Mouse (Mus musculus): ENCODE measurements around the gene Grin3a.
"Not testable (repeated sequence)": the region's sequence is repeated elsewhere in the genome, so short reads cannot be mapped to it uniquely, and the experiment has no call there.

The Grin3a gene

DNA sequence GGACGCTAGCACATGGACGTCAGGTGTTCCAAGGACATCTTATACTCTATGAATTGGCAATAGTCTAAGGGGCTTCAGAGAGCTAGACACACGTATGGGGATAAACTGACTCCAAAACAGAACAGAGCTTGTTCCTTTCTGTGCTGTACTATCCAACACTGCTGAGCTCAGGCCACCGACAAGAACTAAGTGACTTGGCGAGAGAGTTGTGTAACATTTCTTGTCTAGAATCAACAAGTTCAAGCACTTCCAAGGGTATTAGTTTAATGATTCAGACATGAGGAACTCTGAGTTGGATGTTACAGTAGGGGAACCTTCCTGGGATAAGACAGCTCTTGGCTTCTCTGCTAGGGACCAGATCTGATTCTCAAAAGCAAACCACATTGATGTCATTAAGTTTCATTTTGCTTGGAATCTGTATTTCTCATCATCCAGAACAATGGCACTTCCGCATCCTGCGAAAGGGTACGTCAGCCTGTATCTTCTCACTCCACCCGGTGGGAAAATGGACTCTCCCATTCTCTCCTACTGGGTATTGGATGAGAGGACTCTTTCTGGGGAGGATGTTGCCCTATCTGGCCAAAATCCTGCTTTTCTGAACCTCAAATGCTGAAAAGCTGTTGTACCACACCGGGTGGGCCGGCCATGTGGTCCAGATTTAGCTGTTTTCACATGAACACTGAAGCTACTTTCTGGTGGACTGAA, 165.2 kb downstream of the Grin3a start:
- no peak for DNase-seq (ENCODE audit: low spot score)

DNA sequence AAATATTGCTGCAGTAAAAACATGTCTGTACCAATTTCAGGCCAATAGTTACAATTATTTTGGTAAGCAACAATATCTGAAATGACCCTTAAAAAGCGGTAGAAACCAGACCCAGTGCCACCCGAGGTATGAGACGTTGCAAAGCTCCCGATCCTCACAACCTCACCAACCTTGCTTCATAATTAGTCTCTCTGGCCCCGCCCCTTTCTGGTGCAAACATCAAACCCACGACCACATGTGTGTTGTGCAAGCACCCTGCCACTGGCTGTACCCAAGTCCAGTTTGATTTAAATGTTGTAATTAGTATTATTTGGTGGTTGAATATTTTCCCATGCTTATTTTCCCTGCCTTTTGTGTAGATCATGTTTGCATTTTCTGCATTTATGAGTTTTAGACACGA, 168.8 kb downstream of the Grin3a start:
- no peak for DNase-seq (ENCODE audit: low spot score)

DNA sequence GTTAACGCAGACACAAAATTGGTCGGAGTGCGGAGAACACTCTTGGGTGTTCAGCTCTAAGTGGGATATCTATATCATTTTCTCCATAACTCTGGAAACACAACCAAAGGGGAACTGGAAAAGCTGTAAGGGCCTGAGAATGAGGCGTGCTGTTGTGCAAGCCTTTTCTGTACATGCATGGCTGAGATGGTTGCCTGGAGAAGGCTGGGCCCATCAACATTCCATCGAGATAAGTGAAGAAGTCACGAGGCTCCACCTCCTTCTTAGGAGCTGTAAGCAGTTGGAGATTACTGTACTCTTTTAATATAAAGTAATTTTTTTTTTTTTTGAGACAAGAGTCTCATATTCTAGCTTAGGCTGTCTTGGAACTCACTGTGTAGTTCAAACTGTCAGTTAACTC, 169.5 kb downstream of the Grin3a start:
- no peak for DNase-seq (ENCODE audit: low spot score)

DNA sequence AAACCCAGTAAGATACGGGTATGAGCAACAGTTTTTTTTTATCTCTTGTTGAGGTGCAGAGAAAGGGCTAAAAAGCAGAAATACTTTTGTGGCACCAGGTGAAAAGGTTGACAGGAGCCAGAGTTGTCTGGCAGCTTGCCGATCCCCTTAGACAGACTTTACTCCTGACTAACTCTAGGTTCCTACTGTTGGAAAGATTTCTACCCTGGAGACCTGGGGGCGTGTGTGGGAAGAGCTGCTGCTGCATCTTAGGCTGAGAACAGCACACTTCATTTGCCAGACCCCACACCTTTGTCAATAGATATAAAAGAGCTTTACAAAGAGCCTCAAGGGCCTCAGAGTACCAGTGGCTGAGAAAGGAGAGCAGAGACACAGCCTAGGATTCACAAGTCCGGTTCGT, 180.7 kb downstream of the Grin3a start:
- DNase-seq (ENCODE audit: low spot score) = no peak

DNA sequence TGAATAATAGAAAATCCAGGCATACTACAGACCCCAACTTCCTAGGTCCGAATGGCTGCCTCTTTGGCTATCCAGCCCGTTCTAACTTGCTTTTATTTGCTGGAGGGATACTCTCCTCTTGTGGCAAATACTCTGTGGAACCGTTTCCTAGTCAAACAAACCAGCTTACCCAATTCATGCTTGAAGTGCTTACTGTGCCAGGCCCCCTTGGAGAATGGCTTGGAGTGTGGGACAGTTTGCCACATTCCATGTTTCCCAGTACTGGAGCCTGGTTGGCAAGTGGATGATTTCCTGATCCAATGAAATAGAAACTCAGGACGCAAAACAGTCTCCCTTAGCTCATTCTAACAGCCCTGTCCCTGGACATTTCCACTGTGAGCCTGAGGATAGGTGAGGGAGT, 183.3 kb downstream of the Grin3a start:
- DNase-seq (ENCODE audit: low spot score) = no peak

DNA sequence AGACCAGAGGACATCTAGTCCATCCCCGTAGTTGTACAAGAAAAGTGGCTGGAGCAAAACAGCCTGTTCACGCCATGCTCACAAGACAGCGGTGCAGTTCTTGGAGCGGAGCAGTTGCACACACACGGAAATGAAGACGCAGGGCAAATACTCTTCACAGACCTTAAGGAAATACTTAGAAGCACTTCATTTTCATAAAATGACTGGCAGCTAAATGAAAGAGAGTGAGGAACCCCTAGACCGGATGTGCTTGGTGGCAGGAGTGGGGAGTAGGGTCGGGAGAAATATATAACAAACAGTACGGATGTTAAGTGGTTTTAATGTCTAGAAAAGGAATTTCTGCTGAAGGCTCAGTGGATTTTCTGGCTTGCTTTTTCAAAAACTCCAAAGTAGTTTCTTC, 183.9 kb downstream of the Grin3a start:
- no peak for DNase-seq (ENCODE audit: low spot score)

DNA sequence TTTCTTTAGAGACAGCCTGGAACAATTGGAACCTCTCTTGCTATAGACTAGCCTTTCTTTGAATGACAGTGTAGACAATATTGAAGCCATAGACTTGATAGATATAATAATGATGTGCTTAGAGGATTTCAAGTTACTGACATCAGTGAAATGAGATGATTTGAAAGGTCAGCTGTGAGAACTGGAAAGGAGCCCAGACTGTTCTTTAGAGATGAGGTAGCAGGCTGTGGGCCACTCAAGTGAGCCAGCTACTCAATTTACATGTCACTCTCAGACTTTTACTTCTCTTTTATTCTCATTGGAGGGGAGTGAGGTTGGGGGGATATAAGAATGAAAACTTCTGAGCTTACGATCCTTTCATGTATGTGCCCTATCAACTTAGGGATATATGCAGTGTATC, 186.1 kb downstream of the Grin3a start:
- DNase-seq (ENCODE audit: low spot score) = no peak

DNA sequence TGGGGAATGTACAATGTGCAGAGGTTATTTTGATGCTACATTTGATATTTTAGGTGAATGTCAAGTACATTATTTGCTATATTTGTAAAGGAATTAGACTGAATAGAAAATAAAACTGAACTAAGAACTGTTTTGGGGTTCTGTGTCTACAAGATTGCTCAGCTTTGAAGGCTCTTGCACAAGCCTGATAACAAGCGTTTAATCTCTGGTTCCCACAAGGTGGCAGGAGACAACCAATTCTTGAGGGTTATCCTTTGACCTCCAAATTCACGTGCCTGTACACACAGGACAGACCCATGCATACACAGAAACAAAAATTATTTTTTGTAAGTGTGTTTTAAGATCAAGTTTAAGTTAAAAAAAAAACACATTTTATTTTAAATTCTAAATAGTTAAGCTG, 205.6 kb downstream of the Grin3a start:
- DNase-seq (ENCODE audit: low spot score) = no peak

DNA sequence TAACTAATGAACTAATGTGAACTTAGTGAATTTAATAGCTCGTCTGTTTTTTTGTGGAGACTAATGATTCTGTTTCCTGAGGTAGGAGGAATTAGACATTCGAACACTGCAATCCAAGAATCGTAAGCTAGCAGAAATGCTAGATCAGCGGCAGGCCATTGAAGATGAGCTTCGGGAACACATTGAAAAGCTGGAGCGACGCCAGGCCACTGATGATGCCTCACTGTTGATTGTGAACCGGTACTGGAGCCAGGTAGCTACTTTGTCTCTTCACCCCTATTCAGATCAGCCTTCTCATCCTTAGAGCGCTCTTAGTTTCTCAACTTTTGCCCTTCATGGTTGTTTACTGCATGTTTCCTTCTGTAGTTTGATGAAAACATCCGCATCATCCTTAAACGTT, 207.7 kb downstream of the Grin3a start:
- DNase-seq (ENCODE audit: low spot score) = no peak

DNA sequence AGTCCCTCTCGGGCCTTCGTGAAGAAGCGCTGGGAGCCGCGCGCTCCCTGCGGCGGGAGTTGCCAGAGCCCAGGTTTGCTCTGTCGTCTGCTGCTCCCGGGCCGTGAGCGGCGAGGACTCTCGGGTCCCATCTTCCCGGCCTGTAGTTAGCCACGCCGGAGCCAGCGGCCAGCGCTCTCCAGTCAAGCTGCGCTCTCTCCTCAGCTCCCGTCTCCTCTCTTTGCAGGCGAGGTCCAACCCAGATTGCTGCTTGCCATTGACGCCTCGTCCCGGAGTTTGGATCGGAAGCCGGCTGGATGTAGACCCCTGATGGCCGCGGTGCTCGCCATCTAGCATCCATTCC, 213.4 kb downstream of the Grin3a start:
- no peak for DNase-seq (ENCODE audit: low spot score)

DNA sequence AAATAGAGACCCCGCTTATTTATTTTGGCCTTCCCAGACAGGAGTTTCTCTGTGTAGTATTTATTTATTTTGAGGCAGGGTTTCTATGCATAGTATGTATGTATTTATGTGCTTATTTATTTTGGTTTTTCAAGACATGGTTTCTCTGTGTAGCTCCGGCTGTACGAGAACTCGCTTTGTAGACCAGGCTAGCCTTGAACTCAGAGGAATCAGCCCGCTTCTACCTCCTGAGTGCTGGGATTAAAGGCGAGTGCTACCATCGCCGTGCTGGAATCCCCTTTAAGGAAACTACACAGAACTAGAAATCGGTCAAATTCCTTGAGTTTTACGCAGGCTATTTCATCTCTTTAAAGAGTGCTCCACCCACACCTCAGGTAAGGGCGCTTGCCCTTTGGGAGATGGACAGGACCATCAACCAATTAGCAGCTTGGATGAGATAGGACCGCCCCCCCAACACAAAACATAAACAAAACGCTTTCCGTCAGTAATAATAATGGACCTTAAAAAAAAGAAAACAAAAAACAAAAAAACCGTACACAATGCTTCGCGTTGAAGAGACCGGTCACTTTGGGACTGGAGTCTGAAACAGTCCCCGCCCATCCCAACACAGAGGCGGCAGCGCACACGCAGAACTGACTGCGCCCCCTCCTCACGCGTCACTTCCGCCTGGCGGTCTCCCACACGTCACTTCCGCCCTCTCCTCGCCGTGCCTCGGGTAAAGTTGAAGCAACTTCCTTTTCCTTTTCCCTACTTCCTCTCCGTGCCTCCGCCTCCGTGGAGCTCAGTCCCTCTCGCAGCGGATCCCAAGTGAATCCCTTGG, 214.0 kb downstream of the Grin3a start, which contains the start of gene Rnf20:
TSS of gene Rnf20 (plus strand) at position 688 of the 820 bp plus-strand sequence.
- peak; percentile 95 for DNase-seq (ENCODE audit: low spot score)

DNA sequence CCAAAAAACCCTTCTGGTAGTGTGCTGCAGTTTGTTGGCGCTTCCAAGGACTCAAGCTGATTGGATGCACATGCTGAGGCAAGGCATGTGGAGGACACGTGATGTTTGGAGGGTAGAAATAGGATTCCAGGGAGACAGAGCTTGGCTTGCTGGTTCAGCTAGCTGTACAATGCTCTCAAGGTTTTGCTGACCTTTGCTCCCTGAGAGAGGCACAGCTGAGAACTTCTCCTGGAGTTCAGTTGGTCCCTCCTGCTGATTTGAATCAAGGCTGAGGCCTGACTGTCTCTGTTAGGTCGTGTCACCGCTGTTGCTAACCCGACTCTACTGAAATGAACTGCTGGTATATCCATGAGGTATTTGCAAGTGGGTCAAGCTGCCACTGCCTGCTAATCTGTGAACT, 216.6 kb downstream of the Grin3a start:
- no peak for DNase-seq (ENCODE audit: low spot score)

DNA sequence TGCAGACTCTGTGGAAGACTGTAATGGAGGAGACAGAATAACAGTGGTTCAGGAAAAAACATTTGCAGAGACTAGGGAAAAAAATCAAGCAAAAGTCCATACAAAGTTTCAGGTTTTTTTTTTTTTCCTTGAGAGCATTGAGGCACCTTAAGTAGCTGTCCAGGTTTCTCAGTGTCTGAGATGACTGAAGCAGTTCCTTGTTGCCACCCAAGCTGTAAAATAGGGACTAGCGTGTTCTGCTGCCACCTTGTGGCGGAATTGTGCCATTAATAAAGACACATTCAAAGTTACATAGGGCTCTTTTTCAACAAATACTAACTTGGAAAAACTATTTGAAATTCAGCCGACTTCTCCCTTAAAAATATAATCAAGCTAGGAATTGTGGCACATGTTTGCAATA, 218.6 kb downstream of the Grin3a start:
- peak; percentile 69 for DNase-seq (ENCODE audit: low spot score)

DNA sequence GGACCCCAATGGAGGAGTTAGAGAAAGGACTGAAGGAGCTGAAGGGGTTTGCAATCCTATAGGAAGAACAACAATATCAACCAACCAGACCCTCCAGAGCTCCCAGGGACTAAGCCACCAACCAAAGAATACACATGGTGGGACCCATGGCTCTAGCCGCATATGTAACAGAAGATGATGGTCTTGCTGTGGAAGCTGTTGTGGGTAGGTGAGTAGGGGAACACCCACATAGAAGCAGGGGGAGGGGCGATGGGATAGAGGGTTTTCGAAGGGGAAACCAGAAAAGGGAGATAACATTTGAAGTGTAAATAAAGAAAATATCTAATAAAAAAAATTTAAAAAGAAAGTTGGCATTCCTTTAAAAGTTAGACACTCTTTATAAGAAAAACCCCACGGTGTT, 220.6 kb downstream of the Grin3a start:
- DNase-seq (ENCODE audit: low spot score) = not testable (repeated sequence)

DNA sequence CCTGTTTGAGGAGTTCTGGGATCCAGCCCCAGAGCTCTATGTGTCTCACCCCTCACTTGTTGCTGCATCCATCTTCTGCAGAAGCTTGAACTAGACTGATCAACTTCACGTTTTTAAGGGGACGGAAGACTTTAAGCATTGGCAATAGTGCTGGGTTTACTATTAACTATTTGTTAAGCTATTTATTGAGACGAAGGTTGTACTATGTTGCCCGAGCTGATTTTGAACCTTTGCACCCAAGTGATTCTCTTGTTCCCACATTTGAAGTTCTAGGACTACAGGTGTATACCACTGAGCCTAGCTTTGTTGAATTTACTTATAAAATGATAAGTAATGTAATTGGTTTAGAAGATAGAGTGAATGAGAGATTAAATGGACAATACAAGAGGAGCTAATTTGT, 221.6 kb downstream of the Grin3a start:
- DNase-seq (ENCODE audit: low spot score) = no peak

DNA sequence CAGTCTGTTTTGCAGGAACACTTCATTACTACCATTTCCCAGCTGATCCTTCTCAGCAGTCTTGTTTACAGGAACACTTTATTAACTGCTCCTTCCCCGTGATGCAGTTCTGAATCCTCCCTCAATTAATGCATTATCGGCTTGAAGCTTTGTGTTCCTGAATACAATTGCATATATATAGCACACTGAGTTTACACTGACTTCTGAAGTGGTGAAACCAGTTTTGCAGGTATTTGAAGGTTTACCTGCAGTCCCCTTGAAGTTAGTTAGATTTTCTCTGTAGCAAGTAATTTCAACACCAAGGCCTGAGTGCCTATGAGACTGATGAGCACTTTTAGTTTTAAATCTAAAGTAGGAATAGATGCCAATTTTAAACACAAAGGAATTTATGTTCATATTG, 223.3 kb downstream of the Grin3a start:
- DNase-seq (ENCODE audit: low spot score) = no peak

DNA sequence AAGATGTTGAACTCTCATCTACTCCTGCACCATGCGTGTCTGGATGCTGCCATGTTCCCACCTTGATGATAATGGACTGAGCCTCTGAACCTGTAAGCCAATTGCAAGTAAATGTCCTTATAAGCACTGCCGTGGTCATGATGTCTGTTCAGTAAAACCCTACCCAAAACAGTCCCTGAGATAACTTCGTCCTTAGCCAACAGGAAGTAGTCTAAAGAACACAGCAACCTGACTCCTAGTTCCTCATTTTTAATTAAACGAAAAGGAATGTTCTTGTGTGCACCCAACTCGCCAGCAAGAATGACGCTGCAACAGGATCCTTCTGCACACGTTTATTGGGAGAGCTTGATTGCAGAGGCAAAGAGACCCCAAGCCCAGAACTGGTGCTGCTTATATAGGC, 225.7 kb downstream of the Grin3a start:
- not testable (repeated sequence) for DNase-seq (ENCODE audit: low spot score)

DNA sequence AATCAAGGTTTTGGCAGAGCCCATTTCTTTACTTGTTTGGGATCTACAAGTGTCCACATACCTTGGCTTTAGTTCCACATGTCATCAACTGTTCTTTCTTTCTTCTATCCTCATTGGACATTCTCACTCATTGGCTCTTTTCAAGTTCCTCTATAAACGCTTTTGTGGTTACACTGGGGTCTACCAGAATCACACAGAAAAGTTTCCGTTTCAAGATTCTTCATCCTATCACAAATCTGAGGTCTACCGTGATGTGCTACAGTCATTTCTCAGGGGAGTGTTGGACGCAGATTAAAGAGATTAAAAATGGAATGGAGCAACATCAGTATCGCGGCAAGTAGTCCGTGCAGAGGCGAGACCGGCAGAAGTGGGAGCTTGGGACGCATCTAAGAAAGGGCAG, 228.6 kb downstream of the Grin3a start:
- DNase-seq (ENCODE audit: low spot score) = no peak

Data from ovary, postnatal 14 days (tissue).